Mouse (Mus musculus): ENCODE measurements around the gene Zfp536. TPM values are rescaled to one million over a fixed set of nuclear protein-coding genes. Genes with fewer than 3 reads are reported as not detected.
A peak's percentile ranks its signal among the peaks of the same experiment; 100 is the strongest.

The Zfp536 gene
- 30.5 and 31.5 TPM in 2 replicates for polyA plus RNA-seq (2016; fragmentation: Nextera tagmentation; extraction: Ambion mirVana)

DNA sequence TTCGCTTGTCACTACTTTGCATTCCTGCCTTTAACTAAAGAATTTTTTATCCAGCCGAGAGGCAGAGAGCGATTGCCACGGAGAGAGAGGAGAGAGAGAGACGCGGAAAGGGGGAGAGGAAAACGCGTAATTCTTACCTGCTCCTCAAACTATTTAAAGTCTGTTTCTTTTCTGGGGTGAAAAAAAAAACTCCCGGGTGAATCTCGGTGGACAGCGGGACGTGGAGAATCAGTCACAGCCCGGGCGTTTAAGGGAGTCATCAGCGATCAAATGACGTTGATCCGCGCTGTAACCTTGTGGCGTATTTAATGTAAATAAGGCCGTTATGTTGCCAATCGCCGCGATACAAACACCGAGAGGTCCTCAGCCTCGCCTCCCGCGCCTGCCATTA lies at the start of gene Zfp536:
Zfp536 (minus strand) TSS at position 330 of the 391 bp plus-strand sequence.
- under 1% methylated on average over 27 of the region's 27 CpGs for WGBS
- H3K27ac ChIP-seq, result peak within 1 kb of the TSS; percentile 97
- peak; percentile 42 for DNase-seq (ENCODE audit: extremely low spot score, low spot score)
- H3K4me1 ChIP-seq, result peaks cover 63% of the 10 kb centered on the region
- H3K36me3 ChIP-seq (replicated peaks), result no peaks in the 10 kb centered on the region
- H3K4me3 ChIP-seq, result peak within 1 kb of the TSS; percentile 77
- H3K9me3 ChIP-seq, result no peaks in the 10 kb centered on the region
- peaks cover 78% of the 10 kb centered on the region for H3K27me3 ChIP-seq (ENCODE audit: poor library complexity, severe bottlenecking)

DNA sequence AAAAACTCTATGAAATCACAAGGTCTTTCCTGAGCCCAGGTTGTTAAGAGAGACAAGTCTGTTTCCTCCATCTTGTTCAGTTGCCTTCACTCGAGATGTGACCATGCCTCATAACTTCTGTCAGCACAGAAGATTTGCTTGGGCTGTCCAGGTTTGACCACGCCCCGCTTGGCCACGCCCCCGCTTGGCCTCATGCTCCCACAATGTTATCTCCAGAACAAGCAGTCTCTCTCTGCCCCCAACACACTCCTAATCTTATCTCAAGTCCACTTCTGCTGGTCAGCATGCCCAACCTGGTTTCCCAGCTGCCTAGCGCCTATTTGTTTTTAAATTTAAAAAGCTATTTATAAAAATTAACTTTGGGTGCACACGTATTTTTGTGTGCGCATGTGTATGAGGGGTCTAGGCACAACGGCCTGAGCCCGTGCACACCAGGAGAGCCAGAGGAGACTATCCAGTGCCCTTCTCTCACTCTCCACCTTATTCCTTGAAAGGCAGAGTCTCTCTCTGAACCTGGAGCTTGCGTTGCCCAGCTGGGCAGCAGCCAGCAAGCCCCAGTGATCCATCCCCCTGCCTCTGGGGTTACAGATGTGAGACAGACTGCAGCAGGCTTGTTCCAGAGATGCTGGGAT lies 47.3 kb upstream of the Zfp536 start:
- WGBS, result 85% methylated on average over 11 of the region's 11 CpGs

DNA sequence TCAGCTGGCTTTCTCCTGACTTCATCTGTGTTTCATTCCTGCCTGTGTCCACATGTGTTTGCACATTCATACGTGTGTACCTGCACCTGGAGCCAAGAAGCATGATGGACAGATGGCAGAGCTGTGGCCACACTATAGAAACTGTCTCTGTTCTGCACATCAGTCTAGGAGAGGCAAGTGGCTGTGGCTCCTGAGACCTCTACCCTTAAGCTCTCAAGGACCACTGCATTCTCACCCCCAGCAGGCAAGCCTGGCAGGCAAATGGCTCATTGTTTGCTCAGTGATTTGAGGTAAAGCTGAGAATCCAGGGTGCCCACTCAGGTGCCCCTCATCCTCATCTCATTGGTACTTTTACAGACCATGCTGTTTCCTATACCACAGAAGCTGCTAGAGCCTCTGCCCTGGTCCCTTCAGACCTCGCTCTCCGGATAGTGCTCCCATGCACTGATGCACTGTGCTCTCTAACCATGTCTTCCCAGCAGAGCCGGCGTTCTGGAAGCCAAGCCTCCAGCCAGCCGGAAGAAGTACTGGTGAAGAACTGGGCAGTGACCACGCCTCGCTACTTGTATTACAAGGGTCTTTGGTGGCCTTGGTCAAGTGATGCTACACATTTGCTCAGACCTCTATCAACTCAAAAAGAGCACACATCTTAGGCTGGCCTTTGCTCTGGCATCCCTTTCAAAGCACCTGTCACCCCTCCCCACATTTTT lies 45.3 kb upstream of the Zfp536 start:
- no peak overlapping the region for H3K27ac ChIP-seq
- 85% methylated on average over 8 of the region's 8 CpGs for WGBS
- no peaks in the 10 kb centered on the region for H3K27me3 ChIP-seq (ENCODE audit: poor library complexity, severe bottlenecking)
- peaks cover 6% of the 10 kb centered on the region; the same call in 1 of the 2 replicates for H3K4me1 ChIP-seq
- H3K4me3 ChIP-seq, result no peak overlapping the region
- DNase-seq (ENCODE audit: extremely low spot score, low spot score), result no peak
- no peaks in the 10 kb centered on the region for H3K36me3 ChIP-seq (replicated peaks)
- H3K9me3 ChIP-seq, result 0 out of 2 replicates have a peak, but pooled peaks cover 5% of the 10 kb centered on the region

More for the DNA sequence above, 47.3 kb upstream of the Zfp536 start:
- Histone ChIP-seq H3K27me3 (ENCODE audit: poor library complexity, severe bottlenecking) (no peaks in the 10 kb centered on the region), H3K4me1 (peaks cover 6% of the 10 kb centered on the region; the same call in 1 of the 2 replicates), H3K27ac (peak overlapping the region; percentile 51; the same call in 1 of the 2 replicates), H3K9me3 (0 out of 2 replicates have a peak, but pooled peaks cover 5% of the 10 kb centered on the region), H3K4me3 (no peak overlapping the region), H3K36me3 (replicated peaks) (no peaks in the 10 kb centered on the region)
- DNase-seq (ENCODE audit: extremely low spot score, low spot score), result no peak

DNA sequence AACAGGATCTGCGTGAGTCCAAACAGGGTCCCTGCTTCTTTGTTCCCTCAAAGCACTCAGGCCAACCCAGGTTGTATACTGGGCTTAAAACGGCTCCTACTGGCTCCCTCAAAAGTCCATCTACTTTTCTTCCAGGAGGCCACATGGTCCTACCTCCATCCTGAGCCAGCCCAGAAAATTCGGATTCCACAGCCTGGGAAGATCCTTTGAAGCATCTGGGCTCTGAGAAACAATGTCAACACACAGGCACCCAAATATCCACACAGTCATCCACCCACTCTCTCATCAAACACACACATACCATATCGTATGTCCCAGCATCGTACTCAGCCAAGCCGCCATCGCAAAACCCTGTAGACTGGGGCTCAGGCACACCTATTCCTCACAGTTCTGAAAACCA lies 43.5 kb upstream of the Zfp536 start:
- H3K36me3 ChIP-seq (replicated peaks), result no peaks in the 10 kb centered on the region
- no peak overlapping the region for H3K27ac ChIP-seq
- peaks cover 6% of the 10 kb centered on the region; the same call in 1 of the 2 replicates for H3K4me1 ChIP-seq
- 92% methylated on average over 7 of the region's 7 CpGs for WGBS
- H3K4me3 ChIP-seq, result no peak overlapping the region
- 0 out of 2 replicates have a peak, but pooled peaks cover 5% of the 10 kb centered on the region for H3K9me3 ChIP-seq
- no peaks in the 10 kb centered on the region for H3K27me3 ChIP-seq (ENCODE audit: poor library complexity, severe bottlenecking)
- DNase-seq (ENCODE audit: extremely low spot score, low spot score), result no peak

GRCm38 (mm10) chr7:37814844-37815406 lies 41.5 kb upstream of the Zfp536 start:
- 68% methylated on average over 8 of the region's 8 CpGs for WGBS
- H3K4me1 ChIP-seq, result peaks cover 2% of the 10 kb centered on the region; the same call in 1 of the 2 replicates
- no peaks in the 10 kb centered on the region for H3K27me3 ChIP-seq (ENCODE audit: poor library complexity, severe bottlenecking)
- H3K9me3 ChIP-seq, result 0 out of 2 replicates have a peak, but pooled peaks cover 5% of the 10 kb centered on the region
- no peaks in the 10 kb centered on the region for H3K36me3 ChIP-seq (replicated peaks)
- no peak for DNase-seq (ENCODE audit: extremely low spot score, low spot score)
- H3K27ac ChIP-seq, result no peak overlapping the region
- no peak overlapping the region for H3K4me3 ChIP-seq

- no peaks in the 10 kb centered on the region for H3K27me3 ChIP-seq (ENCODE audit: poor library complexity, severe bottlenecking)
- 85% methylated on average over 10 of the region's 10 CpGs for WGBS
- H3K4me1 ChIP-seq, result no peaks in the 10 kb centered on the region
- H3K9me3 ChIP-seq, result 0 out of 2 replicates have a peak, but pooled peaks cover 5% of the 10 kb centered on the region
- H3K27ac ChIP-seq, result no peak overlapping the region
- no peak overlapping the region for H3K4me3 ChIP-seq
- no peaks in the 10 kb centered on the region for H3K36me3 ChIP-seq (replicated peaks)
- no peak for DNase-seq (ENCODE audit: extremely low spot score, low spot score)
Measured at GRCm38 (mm10) chr7:37813676-37814075, 40.2 kb upstream of the Zfp536 start.

DNA sequence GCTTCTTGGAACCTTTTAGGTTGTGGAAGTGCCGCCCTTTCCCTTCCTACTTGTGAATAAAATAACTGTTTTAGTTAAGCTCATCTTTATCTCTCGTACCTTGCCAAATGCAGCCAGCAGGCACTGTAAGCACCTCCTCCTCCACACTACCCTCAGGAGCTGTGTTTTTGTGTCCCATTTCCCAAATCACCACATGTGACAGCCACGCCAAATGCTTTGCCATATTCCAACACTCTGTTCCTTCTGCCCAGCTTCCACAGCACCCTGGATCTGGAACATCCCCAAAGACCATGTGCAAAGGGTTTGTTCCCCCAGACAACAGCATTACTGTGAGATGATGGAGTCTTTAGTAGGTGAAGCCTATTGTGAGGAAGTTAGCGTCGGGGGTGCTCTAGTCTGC lies 36.5 kb upstream of the Zfp536 start:
- Histone ChIP-seq H3K27ac (no peak overlapping the region), H3K36me3 (replicated peaks) (no peaks in the 10 kb centered on the region), H3K27me3 (ENCODE audit: poor library complexity, severe bottlenecking) (no peaks in the 10 kb centered on the region), H3K4me3 (no peak overlapping the region), H3K9me3 (no peaks in the 10 kb centered on the region), H3K4me1 (no peaks in the 10 kb centered on the region)
- WGBS, result 91% methylated on average over 5 of the region's 5 CpGs
- no peak for DNase-seq (ENCODE audit: extremely low spot score, low spot score)

GRCm38 (mm10) chr7:37809001-37809400 lies 35.6 kb upstream of the Zfp536 start:
- Histone ChIP-seq H3K36me3 (replicated peaks) (no peaks in the 10 kb centered on the region), H3K4me3 (no peak overlapping the region), H3K9me3 (no peaks in the 10 kb centered on the region), H3K4me1 (no peaks in the 10 kb centered on the region), H3K27me3 (ENCODE audit: poor library complexity, severe bottlenecking) (no peaks in the 10 kb centered on the region), H3K27ac (no peak overlapping the region)
- DNase-seq (ENCODE audit: extremely low spot score, low spot score), result no peak
- 95% methylated on average over 4 of the region's 4 CpGs for WGBS

- no peaks in the 10 kb centered on the region for H3K36me3 ChIP-seq (replicated peaks)
- 69% methylated on average over 3 of the region's 3 CpGs for WGBS
- no peak overlapping the region for H3K27ac ChIP-seq
- no peaks in the 10 kb centered on the region; the same call in 1 of the 2 replicates for H3K9me3 ChIP-seq
- H3K4me3 ChIP-seq, result no peak overlapping the region
- no peaks in the 10 kb centered on the region for H3K27me3 ChIP-seq (ENCODE audit: poor library complexity, severe bottlenecking)
- DNase-seq (ENCODE audit: extremely low spot score, low spot score), result no peak
- H3K4me1 ChIP-seq, result no peaks in the 10 kb centered on the region
Measured at GRCm38 (mm10) chr7:37801160-37801559, 27.7 kb upstream of the Zfp536 start.

DNA sequence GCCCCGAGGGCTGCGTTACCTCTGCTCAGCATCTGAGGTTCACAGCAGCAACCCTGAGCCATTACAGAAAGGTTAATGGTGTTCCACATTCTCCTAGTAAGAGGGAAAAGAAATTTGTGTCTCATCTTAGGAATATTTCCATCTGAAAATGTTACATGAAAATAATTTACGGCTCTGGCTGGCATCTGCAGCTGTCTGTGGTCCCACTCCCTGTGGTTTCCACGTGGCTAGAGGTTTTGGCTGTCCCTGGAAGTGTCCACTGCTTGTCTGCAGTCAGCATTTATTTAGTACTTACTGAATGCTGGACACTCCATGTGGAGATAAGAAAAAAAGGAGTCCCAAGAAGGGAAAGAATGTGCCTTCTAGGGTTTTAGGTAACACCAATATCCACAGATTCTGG lies 15.3 kb upstream of the Zfp536 start:
- 78% methylated on average over 4 of the region's 4 CpGs for WGBS
- no peaks in the 10 kb centered on the region for H3K4me1 ChIP-seq
- no peaks in the 10 kb centered on the region for H3K27me3 ChIP-seq (ENCODE audit: poor library complexity, severe bottlenecking)
- H3K4me3 ChIP-seq, result no peak overlapping the region
- H3K9me3 ChIP-seq, result no peaks in the 10 kb centered on the region; the same call in 1 of the 2 replicates
- no peak overlapping the region for H3K27ac ChIP-seq
- DNase-seq (ENCODE audit: extremely low spot score, low spot score), result no peak
- H3K36me3 ChIP-seq (replicated peaks), result no peaks in the 10 kb centered on the region

DNA sequence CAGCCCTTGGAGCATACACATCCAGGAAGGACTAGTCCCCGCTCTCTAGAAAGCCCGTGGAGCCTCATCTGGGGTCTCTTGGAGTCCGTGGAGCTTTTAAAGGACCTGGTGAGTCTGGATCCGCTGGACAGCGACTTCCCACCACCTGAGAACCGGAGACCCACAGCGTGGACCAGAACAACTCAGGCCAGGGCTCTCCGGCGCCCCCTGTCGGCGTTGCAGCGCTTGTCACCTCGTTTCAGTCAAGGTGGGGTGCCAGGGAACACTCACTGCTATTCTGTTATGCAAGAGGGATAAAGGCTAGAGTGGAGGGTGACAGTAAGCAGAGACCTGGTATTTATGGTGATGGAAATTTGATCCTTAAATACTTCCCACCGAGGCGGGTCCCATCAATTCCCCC lies 2.1 kb upstream of the Zfp536 start:
- H3K9me3 ChIP-seq, result no peaks in the 10 kb centered on the region
- peaks cover 46% of the 10 kb centered on the region for H3K4me1 ChIP-seq
- H3K27me3 ChIP-seq (ENCODE audit: poor library complexity, severe bottlenecking), result peaks cover 57% of the 10 kb centered on the region
- H3K36me3 ChIP-seq (replicated peaks), result no peaks in the 10 kb centered on the region
- peak overlapping the region; percentile 18; the same call in 1 of the 2 replicates for H3K4me3 ChIP-seq
- WGBS, result 1% methylated on average over 15 of the region's 15 CpGs
- H3K27ac ChIP-seq, result peak overlapping the region; percentile 25; the same call in 1 of the 2 replicates
- DNase-seq (ENCODE audit: extremely low spot score, low spot score), result peak; percentile 77

DNA sequence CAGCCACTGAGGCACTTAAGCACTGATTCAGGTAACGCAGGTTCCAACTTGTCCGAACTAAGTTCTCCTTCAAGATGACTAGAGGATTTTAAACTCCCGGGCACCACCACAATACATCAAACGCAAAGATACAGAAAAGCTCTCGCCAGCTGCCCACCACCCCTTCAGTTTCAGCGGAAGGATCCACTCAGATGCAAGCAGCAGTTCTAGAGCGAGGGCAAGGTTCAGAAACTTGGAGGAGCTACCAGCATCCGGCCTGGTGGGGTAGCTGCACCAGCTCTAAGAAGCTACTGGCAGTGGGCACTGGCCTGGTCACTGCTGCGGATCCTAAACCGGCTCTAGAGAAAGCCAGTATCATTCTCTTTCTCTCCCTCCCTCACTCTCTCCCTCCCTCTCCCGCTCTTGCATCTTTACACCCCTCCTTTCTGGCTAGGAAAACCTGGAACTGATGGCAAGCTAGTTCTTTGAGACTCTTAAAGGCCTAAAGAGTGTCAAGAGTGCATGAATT lies 1.1 kb upstream of the Zfp536 start:
- H3K4me3 ChIP-seq, result 0 out of 2 replicates have a peak overlapping the region, but pooled peaks have one; percentile 77
- DNase-seq (ENCODE audit: extremely low spot score, low spot score), result peak; percentile 21

More for the DNA sequence above, 1.1 kb upstream of the Zfp536 start:
- peaks cover 55% of the 10 kb centered on the region for H3K4me1 ChIP-seq
- no peaks in the 10 kb centered on the region for H3K9me3 ChIP-seq
- H3K36me3 ChIP-seq (replicated peaks), result no peaks in the 10 kb centered on the region
- H3K27ac ChIP-seq, result peak overlapping the region; percentile 35; the same call in 1 of the 2 replicates
- 5% methylated on average over 11 of the region's 11 CpGs for WGBS
- H3K27me3 ChIP-seq (ENCODE audit: poor library complexity, severe bottlenecking), result peaks cover 67% of the 10 kb centered on the region

Data from forebrain, embryonic 10.5 days (tissue).